ENCODE assay signal across 8 mouse cellular contexts in genomic region chr4:150087161-150087889, GRCm38 (mm10). TPM values are rescaled to one million over a fixed set of nuclear protein-coding genes. Genes with fewer than 3 reads are reported as not detected.
DNase-seq lines count a peak whose midpoint lies in the region; ATAC-seq and TF ChIP-seq lines count a peak whose summit lies in the region.

TSS of gene Gpr157 (plus strand) at chr4:150087365.

- peaks cover 12% of the 10 kb centered on the region for H3K4me1 ChIP-seq in bone marrow macrophage, adult 2 months (ENCODE audit: control insufficient read depth, insufficient read depth, low read length)
- H3K4me1 ChIP-seq in heart, embryonic 10.5 days: peaks cover 39% of the 10 kb centered on the region
- peaks cover 16% of the 10 kb centered on the region for H3K4me1 ChIP-seq in kidney, embryonic 15.5 days

- peak within 1 kb of the TSS; percentile 57 for H3K9ac ChIP-seq in kidney, embryonic 15.5 days

- H3K4me2 ChIP-seq in kidney, embryonic 15.5 days: peak within 1 kb of the TSS; percentile 97

- H3K9me3 ChIP-seq in heart, embryonic 10.5 days: no peaks in the 10 kb centered on the region
- H3K9me3 ChIP-seq in kidney, embryonic 15.5 days (replicated peaks): no peaks in the 10 kb centered on the region

- H3K4me3 ChIP-seq in bone marrow macrophage, adult 2 months (ENCODE audit: insufficient read depth, low read length): peak within 1 kb of the TSS; percentile 68
- peak within 1 kb of the TSS; percentile 73 for H3K4me3 ChIP-seq in heart, embryonic 10.5 days
- H3K4me3 ChIP-seq in kidney, embryonic 15.5 days (replicated peaks): peak within 1 kb of the TSS; percentile 60

- ATAC-seq in erythroblast, adult 5-6 weeks (replicated peaks; ENCODE audit: low FRiP score, poor library complexity, severe bottlenecking): 0 out of 2 replicates have a peak, but pooled peaks have one; percentile 71
- ATAC-seq in kidney, embryonic 15.5 days (replicated peaks; ENCODE audit: low FRiP score): peak; percentile 95
- peak; percentile 94 for ATAC-seq in monocyte, adult 5-6 weeks (replicated peaks; ENCODE audit: insufficient number of reproducible peaks, low FRiP score, low TSS enrichment, poor library complexity, severe bottlenecking)

- under 1% methylated on average over 54 of the region's 56 CpGs for WGBS in heart, embryonic 10.5 days
- whole genome bisulfite sequencing in kidney, embryonic 15.5 days: under 1% methylated on average over 52 of the region's 56 CpGs

- DNase-seq in 416B (ENCODE audit: low read depth) (peak; percentile 98), liver (peak; percentile 92)
- DNase-seq in heart, embryonic 10.5 days (ENCODE audit: low spot score): peak; percentile 98
- DNase-seq in spleen, postnatal 4 days (ENCODE audit: low spot score in 2 of 2): peak; percentile 88 to 92

- H3K36me3 ChIP-seq in heart, embryonic 10.5 days: no peaks in the 10 kb centered on the region
- H3K36me3 ChIP-seq in kidney, embryonic 15.5 days: no peaks in the 10 kb centered on the region

- peaks cover 39% of the 10 kb centered on the region for H3K27me3 ChIP-seq in heart, embryonic 10.5 days (ENCODE audit: insufficient read depth, poor library complexity, severe bottlenecking)
- H3K27me3 ChIP-seq in kidney, embryonic 15.5 days: peaks cover 21% of the 10 kb centered on the region

- TF ChIP-seq POLR2A in bone marrow macrophage, adult 2 months (IDR thresholded peaks at IDR 0.05; ENCODE audit: borderline replicate concordance, low read depth, low read length): no peak

- no peak for TF ChIP-seq CTCF in bone marrow macrophage, adult 2 months (IDR thresholded peaks at IDR 0.05; ENCODE audit: low read depth, low read length)

- H3K27ac ChIP-seq in bone marrow macrophage, adult 2 months (ENCODE audit: insufficient read depth, low read depth, low read length): peak within 1 kb of the TSS; percentile 79
- H3K27ac ChIP-seq in heart, embryonic 10.5 days: peak within 1 kb of the TSS; percentile 84
- H3K27ac ChIP-seq in kidney, embryonic 15.5 days: peak within 1 kb of the TSS; percentile 65

RNA-seq across cellular contexts. Expression of gene Gpr157, which starts in this region (rescaled TPM):
- 4.8 and 5.1 TPM in 2 replicates for polyA plus RNA-seq in bone marrow macrophage, adult 2 months (2012; ENCODE audit: insufficient read depth, insufficient read length, missing spikeins)
- total RNA-seq in erythroblast, adult 5-6 weeks (2015; ENCODE audit: low replicate concordance): 0.19 and 2.1 TPM in 2 replicates
- total RNA-seq in erythroblast, adult 5-6 weeks (2017; ENCODE audit: low replicate concordance): 0.43 and 0.98 TPM in 2 replicates
- 0.85 and 2.0 TPM in 2 replicates for polyA plus RNA-seq in heart, embryonic 10.5 days (2016; fragmentation: Nextera tagmentation; extraction: Ambion mirVana)
- 0.51 and 0.53 TPM in 2 replicates for polyA plus RNA-seq in kidney, embryonic 15.5 days (2015; fragmentation: Nextera tagmentation; extraction: Ambion mirVana)
- 0.19 to 0.39 TPM (median 0.32 TPM) in 3 replicates for total RNA-seq in monocyte, adult 5-6 weeks (2017)

Comparison
In these comparisons a context has a peak if more than half of its experiments do, and no peak if none do; other contexts are left out.
1. Peak in every context shown above with its lines: DNase-seq, ATAC-seq, H3K4me3 ChIP-seq and H3K27ac ChIP-seq.
2. Peak in ATAC-seq, H3K4me3 ChIP-seq, H3K27ac ChIP-seq, H3K9ac ChIP-seq and H3K4me2 ChIP-seq in kidney, embryonic 15.5 days; RNA of the gene not detected or under 1 TPM.
3. Peak in ATAC-seq in monocyte, adult 5-6 weeks; RNA of the gene not detected or under 1 TPM.